Mouse (Mus musculus) liver, postnatal 0 days (tissue): ENCODE data around the gene Krt20. TPM values are rescaled to one million over a fixed set of nuclear protein-coding genes. Genes with fewer than 3 reads are reported as not detected.

Experiments
- ATAC-seq: fragments of 200-750 bp; cut with Nextera tagmentation; 2 replicates; pipeline ENCODE4 v1.8.0; 2017; ENCODE audit warnings: mild to moderate bottlenecking, moderate library complexity
- DNase-seq: peaks from one replicate; pipeline ENCODE4 v3.0.0-alpha.2; 2016
- H3K27ac ChIP-seq: fragments of 300-500 bp; sonication (generic); 2 replicates; pipeline ENCODE4 v1.5.1; 2014; ENCODE audit warnings: antibody characterized with exemption, moderate library complexity, mild to moderate bottlenecking, low read depth
- H3K27me3 ChIP-seq: fragments of 300-500 bp; sonication (generic); 2 replicates; pipeline ENCODE4 v1.6.1; 2014; ENCODE audit warnings: low read length, control low read depth, mixed read lengths; ENCODE audit not compliant: insufficient read depth
- H3K36me3 ChIP-seq: fragments of 300-500 bp; sonication (generic); replicated peaks from 2 replicates; pipeline ENCODE4 v1.6.1; 2014; ENCODE audit warnings: mild to moderate bottlenecking, control low read depth, low read length, moderate library complexity, mixed read lengths; ENCODE audit not compliant: insufficient read depth
- H3K4me1 ChIP-seq: fragments of 300-500 bp; sonication (generic); 2 replicates; pipeline ENCODE4 v1.6.1; 2014; ENCODE audit warnings: antibody characterized with exemption, mild to moderate bottlenecking, control low read depth; ENCODE audit not compliant: insufficient read depth
- H3K4me2 ChIP-seq: fragments of 300-500 bp; sonication (generic); 2 replicates; pipeline ENCODE4 v1.6.1; 2014; ENCODE audit warnings: low read depth, mild to moderate bottlenecking, low read length, moderate library complexity, mixed read lengths
- H3K4me3 ChIP-seq: fragments of 300-500 bp; sonication (generic); 2 replicates; pipeline ENCODE4 v1.5.1; 2014; ENCODE audit warnings: low read depth, low read length
- H3K9ac ChIP-seq: fragments of 300-500 bp; sonication (generic); replicated peaks from 2 replicates; pipeline ENCODE4 v1.6.1; 2014; ENCODE audit warnings: mild to moderate bottlenecking, moderate library complexity
- H3K9me3 ChIP-seq: fragments of 300-500 bp; sonication (generic); 2 replicates; pipeline ENCODE4 v1.6.1; 2016; ENCODE audit warnings: mild to moderate bottlenecking, control low read depth, low read length, mixed read lengths
- CTCF ChIP-seq: sonication (generic); IDR thresholded peaks from 2 replicates; pipeline ENCODE4 v1.5.1; 2016; ENCODE audit warnings: antibody characterized with exemption, low read depth
- EP300 ChIP-seq: IDR thresholded peaks from 2 replicates; pipeline ENCODE4 v1.6.1; 2016; ENCODE audit warnings: antibody characterized with exemption, low read depth, mild to moderate bottlenecking
- WGBS: fragments of 180-500 bp; shearing (Covaris S2); extraction: QIAGEN DNeasy Blood & Tissue Kit; methylation state at CpG from one replicate; pipeline ENCODE4 v1.1.7; 2014; ENCODE audit not compliant: insufficient replicate concordance; 5-methylcytosine and 5-hydroxymethylcytosine counted together
- polyA plus RNA-seq: library from polyadenylated mRNA; unstranded; fragments of >200 nt; fragmentation: Nextera tagmentation; extraction: Ambion mirVana; gene quantifications from 2 replicates; pipeline ENCODE4 v1.2.1, GENCODE M21; 2015

Krt20 gene
- polyA plus RNA-seq, 1 experiment from 2014 or later = 13.3 TPM

DNA sequence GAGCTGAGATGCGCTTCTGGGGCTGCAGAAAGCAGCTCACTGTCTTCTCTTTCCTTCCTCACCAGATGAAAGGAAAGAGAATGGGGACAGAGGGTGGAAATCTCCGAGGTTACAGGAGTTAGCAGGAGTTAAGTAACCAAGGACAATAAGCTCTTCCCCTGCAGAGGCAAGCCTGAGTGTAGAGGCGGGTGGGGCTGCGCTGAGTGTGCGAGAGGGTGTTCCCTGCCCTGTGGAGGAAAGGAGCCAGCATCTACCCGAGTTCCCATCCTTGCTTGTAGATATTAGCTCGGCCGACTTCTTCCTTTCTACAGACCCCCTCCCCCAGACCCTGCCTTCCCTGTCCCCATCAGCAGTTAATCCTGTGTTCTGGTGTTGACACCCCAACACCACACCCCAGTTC lies 39.1 kb downstream of the Krt20 start:
- TF ChIP-seq EP300 (no peak), CTCF (no peak)
- Histone ChIP-seq H3K27ac (no peak overlapping the region), H3K36me3 (no peaks in the 10 kb centered on the region), H3K4me3 (no peak overlapping the region), H3K9me3 (no peaks in the 10 kb centered on the region), H3K4me2 (no peak overlapping the region), H3K4me1 (no peaks in the 10 kb centered on the region), H3K27me3 (0 out of 2 replicates have a peak, but pooled peaks cover 3% of the 10 kb centered on the region), H3K9ac (no peak overlapping the region)
- 58% methylated on average over 8 of the region's 8 CpGs for WGBS
- ATAC-seq (no peak), DNase-seq (no peak)

DNA sequence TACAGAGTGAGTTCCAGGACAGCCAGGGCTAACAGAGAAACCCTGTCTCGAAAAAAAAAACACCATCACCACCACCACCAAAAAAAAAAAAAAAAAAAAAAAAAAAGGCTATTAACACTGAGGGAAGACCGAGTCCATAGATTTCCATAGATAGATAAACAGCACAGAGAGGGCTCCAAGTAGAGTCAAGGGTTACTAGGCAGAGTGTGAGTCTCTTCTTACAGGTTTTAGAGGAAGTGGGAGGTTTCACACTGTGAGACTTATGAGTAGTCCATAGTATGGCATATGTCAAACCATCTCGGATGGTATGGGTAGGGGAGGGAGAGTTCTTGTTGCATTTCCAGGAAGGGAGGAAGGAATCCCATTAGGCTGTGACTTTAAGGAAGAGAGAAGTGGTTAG lies 39.9 kb downstream of the Krt20 start:
- ATAC-seq (no peak), DNase-seq (no peak)
- H3K4me2 ChIP-seq = no peak overlapping the region
- no peaks in the 10 kb centered on the region for H3K36me3 ChIP-seq
- 0 out of 2 replicates have a peak, but pooled peaks cover 3% of the 10 kb centered on the region for H3K27me3 ChIP-seq
- H3K27ac ChIP-seq = no peak overlapping the region
- no peaks in the 10 kb centered on the region for H3K9me3 ChIP-seq
- TF ChIP-seq EP300 (no peak), CTCF (no peak)
- no peak overlapping the region for H3K9ac ChIP-seq
- WGBS = 53% methylated on average over 3 of the region's 3 CpGs
- H3K4me1 ChIP-seq = no peaks in the 10 kb centered on the region
- no peak overlapping the region for H3K4me3 ChIP-seq

DNA sequence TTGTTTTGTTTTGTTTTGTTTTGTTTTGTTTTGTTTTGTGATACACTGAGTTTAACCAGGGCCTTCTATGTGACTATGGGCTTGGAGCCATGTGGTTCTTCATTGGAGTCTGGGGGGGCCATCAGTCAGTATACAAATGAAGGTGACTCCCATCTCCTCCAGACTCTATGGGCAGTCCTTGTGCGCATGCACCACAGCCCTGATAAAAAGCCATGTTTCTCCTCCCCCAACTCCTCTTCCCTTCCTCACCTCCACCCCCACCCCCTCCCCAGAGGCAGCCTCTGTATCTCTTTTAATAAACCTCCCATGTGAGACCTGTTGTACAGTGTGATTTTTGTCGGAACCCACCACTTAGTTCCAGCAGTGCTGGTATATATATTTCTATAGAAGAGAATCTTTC lies 41.3 kb downstream of the Krt20 start:
- H3K9ac ChIP-seq = no peak overlapping the region
- H3K36me3 ChIP-seq = no peaks in the 10 kb centered on the region
- whole genome bisulfite sequencing = 74% methylated on average over 2 of the region's 2 CpGs
- H3K4me3 ChIP-seq = no peak overlapping the region
- TF ChIP-seq EP300 = no peak
- TF ChIP-seq CTCF = no peak
- 0 out of 2 replicates have a peak, but pooled peaks cover 3% of the 10 kb centered on the region for H3K27me3 ChIP-seq
- no peaks in the 10 kb centered on the region for H3K9me3 ChIP-seq
- no peak overlapping the region for H3K27ac ChIP-seq
- DNase-seq = no peak
- no peaks in the 10 kb centered on the region for H3K4me1 ChIP-seq
- no peak for ATAC-seq
- H3K4me2 ChIP-seq = no peak overlapping the region

- H3K9me3 ChIP-seq = no peaks in the 10 kb centered on the region
- no peaks in the 10 kb centered on the region for H3K4me1 ChIP-seq
- ATAC-seq (no peak), DNase-seq (no peak)
- H3K27me3 ChIP-seq = 0 out of 2 replicates have a peak, but pooled peaks cover 3% of the 10 kb centered on the region
- TF ChIP-seq EP300 = no peak
- no peak for TF ChIP-seq CTCF
- WGBS = 47% methylated on average over 3 of the region's 3 CpGs
- H3K4me2 ChIP-seq = no peak overlapping the region
- H3K36me3 ChIP-seq = no peaks in the 10 kb centered on the region
- no peak overlapping the region for H3K27ac ChIP-seq
- H3K4me3 ChIP-seq = no peak overlapping the region
- no peak overlapping the region for H3K9ac ChIP-seq
Measured at GRCm38 (mm10) chr11:99396034-99396433, 41.9 kb downstream of the Krt20 start.

DNA sequence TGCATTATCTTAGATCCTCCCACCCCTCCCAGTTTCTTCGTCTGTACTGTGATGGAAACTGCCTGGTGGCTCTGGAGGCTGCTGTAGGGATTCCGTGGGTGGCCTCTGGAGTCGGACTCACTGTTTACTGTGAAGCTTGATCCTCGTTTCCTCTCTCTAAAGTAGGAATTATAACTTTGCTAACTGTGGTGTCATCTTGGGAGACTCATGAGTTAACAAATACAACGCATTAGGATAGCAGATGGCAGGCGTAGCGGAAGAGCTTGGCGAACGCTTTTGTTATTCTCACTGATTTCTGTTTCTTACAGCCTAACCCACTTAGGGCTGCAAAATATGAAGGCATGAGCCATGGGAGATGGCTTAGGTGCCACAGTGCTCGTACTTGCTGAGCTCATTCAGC lies 45.5 kb downstream of the Krt20 start:
- Histone ChIP-seq H3K4me1 (no peaks in the 10 kb centered on the region), H3K36me3 (no peaks in the 10 kb centered on the region), H3K4me3 (no peak overlapping the region), H3K9ac (no peak overlapping the region), H3K27ac (no peak overlapping the region), H3K27me3 (0 out of 2 replicates have a peak, but pooled peaks cover 4% of the 10 kb centered on the region), H3K9me3 (no peaks in the 10 kb centered on the region), H3K4me2 (no peak overlapping the region)
- no peak for TF ChIP-seq EP300
- no peak for TF ChIP-seq CTCF
- ATAC-seq = no peak
- 74% methylated on average over 10 of the region's 10 CpGs for WGBS
- no peak for DNase-seq

- H3K4me3 ChIP-seq = no peak overlapping the region
- H3K4me2 ChIP-seq = no peak overlapping the region
- no peaks in the 10 kb centered on the region for H3K4me1 ChIP-seq
- H3K27me3 ChIP-seq = 0 out of 2 replicates have a peak, but pooled peaks cover 4% of the 10 kb centered on the region
- no peaks in the 10 kb centered on the region for H3K9me3 ChIP-seq
- no peak for ATAC-seq
- no peak overlapping the region for H3K27ac ChIP-seq
- TF ChIP-seq EP300 (no peak), CTCF (no peak)
- no peak overlapping the region for H3K9ac ChIP-seq
- H3K36me3 ChIP-seq = no peaks in the 10 kb centered on the region
- WGBS = 74% methylated on average over 6 of the region's 6 CpGs
- no peak for DNase-seq
Measured at GRCm38 (mm10) chr11:99391375-99391774, 46.6 kb downstream of the Krt20 start.

DNA sequence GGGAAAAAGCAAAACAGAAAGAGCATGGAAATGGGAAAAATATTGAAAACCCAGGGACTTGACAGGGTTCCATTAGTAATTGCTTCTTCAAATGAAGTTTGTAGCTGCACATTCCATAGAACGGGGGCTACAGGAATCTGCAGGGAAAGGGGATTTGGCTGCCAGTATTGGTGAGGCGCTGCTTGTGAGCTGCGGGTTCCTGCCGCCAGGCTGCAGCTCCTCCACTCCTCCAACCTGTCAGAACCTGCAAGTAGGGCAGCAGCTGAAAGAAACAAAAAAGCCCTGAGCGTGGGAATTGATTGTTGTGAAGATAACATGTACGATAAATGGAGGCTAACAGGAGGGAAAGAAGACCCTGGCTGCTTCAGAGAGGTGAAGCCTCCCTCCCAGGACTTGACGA lies 47.1 kb downstream of the Krt20 start:
- Histone ChIP-seq H3K9me3 (no peaks in the 10 kb centered on the region), H3K4me2 (no peak overlapping the region), H3K9ac (no peak overlapping the region), H3K27me3 (0 out of 2 replicates have a peak, but pooled peaks cover 4% of the 10 kb centered on the region), H3K4me1 (no peaks in the 10 kb centered on the region), H3K4me3 (no peak overlapping the region), H3K27ac (no peak overlapping the region), H3K36me3 (no peaks in the 10 kb centered on the region)
- ATAC-seq (no peak), DNase-seq (no peak)
- 57% methylated on average over 7 of the region's 7 CpGs for whole genome bisulfite sequencing
- TF ChIP-seq EP300 (no peak), CTCF (no peak)
